ENCODE assay signal across 20 mouse cellular contexts in genomic region chr11:63926901-63927300, GRCm38 (mm10).
"Had no signal": no experiment of that assay in that cellular context is flagged by ENCODE, and none has a peak within 500 bp of the region (broad histone marks: within the 10 kb centered on the region; RNA-seq: fewer than 3 reads in every experiment).

No protein-coding gene starts in this region.

- H3K4me2 ChIP-seq: intestine, embryonic 15.5 days; kidney, embryonic 15.5 days; limb, embryonic 15.5 days; liver, embryonic 15.5 days; lung, embryonic 14.5 days; midbrain, embryonic 11.5 days; midbrain, embryonic 15.5 days; neural tube, embryonic 12.5 days; stomach, embryonic 15.5 days had no signal

- H3K9ac ChIP-seq: intestine, embryonic 15.5 days; kidney, embryonic 15.5 days; limb, embryonic 15.5 days; liver, embryonic 15.5 days; lung, embryonic 14.5 days; midbrain, embryonic 15.5 days; neural tube, embryonic 12.5 days; stomach, embryonic 15.5 days had no signal

- H3K4me3 ChIP-seq: intestine, embryonic 15.5 days; kidney, embryonic 15.5 days; limb, embryonic 15.5 days; liver, embryonic 15.5 days; midbrain, embryonic 15.5 days; neural tube, embryonic 12.5 days; stomach, embryonic 15.5 days had no signal

- H3K36me3 ChIP-seq: intestine, embryonic 15.5 days; kidney, embryonic 15.5 days; limb, embryonic 15.5 days; liver, embryonic 15.5 days; midbrain, embryonic 15.5 days; neural tube, embryonic 12.5 days; stomach, embryonic 15.5 days had no signal

- H3K27ac ChIP-seq: intestine, embryonic 15.5 days; kidney, embryonic 15.5 days; limb, embryonic 15.5 days; liver, embryonic 15.5 days; midbrain, embryonic 15.5 days; neural tube, embryonic 12.5 days; stomach, embryonic 15.5 days had no signal

- H3K9me3 ChIP-seq: intestine, embryonic 15.5 days; kidney, embryonic 15.5 days; limb, embryonic 15.5 days; liver, embryonic 15.5 days; midbrain, embryonic 15.5 days; neural tube, embryonic 12.5 days; stomach, embryonic 15.5 days had no signal

- DNase-seq: kidney, adult 2 months; kidney, postnatal 25 days; layer of hippocampus, adult 9-11 months; layer of hippocampus, postnatal 36 days; lung, embryonic 14.5 days; lung, postnatal 10 days; lung, postnatal 4 days; retina, postnatal 1 day; right cerebral cortex, postnatal 4 days; spleen, adult 18-20 months; thymus, adult 18-20 months; thymus, postnatal 14 days had no signal

- ATAC-seq: intestine, embryonic 15.5 days; midbrain, embryonic 15.5 days had no signal
